Mouse (Mus musculus) right cerebral cortex, adult 2 months (tissue): Measurements from ENCODE around the gene Trim7.
"Not testable (repeated sequence)": the region's sequence is repeated elsewhere in the genome, so short reads cannot be mapped to it uniquely, and the experiment has no call there.

Source experiments
- DNase-seq, 2 experiments: peaks; one replicate each; pipeline ENCODE4 v3.0.0; 2021 to 2022; ENCODE audit warnings: low spot score in 2 of 2

Trim7 gene

DNA sequence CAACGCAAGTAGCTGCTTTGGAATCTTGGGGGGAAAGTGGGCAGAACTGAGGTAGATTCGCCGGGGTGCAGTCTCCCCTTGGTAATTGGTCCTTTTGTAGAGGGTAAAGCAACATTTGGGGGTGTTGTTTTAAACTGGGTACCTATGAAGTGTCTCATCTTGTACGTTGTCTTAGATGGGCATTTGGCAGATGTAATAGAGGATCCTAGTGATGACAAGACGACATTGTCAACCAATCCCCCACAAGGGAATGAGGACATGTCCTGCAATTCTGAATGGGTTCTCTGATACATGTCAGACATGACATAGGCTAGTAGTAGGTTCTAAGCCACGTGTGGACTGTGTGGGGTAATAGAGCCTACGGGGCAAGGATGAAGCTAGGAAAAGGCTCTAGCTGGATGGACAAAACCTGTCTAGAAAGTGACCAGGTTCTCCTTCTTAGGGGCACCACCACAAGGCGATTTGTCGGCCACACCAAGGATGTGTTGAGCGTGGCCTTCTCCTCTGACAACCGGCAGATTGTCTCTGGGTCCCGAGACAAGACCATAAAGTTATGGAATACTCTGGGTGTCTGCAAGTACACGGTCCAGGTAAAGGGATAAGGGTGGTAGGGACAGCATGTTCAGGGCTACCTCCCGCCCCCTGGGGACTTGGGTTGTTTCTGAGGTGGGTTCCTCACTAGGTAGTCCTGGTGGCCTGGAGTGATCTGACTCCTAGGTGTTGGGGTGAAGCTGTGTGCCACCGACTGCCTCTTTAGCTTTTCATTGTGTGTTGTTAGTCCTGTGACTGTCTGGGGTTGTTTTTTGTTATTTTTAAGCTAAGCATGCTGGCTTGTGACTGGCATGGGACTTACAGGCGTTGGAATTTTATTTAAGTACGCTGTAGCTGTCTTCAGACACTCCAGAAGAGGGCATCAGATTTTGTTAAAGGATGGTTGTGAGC is 23.8 kb upstream of the Trim7 start:
- DNase-seq: no peak

DNA sequence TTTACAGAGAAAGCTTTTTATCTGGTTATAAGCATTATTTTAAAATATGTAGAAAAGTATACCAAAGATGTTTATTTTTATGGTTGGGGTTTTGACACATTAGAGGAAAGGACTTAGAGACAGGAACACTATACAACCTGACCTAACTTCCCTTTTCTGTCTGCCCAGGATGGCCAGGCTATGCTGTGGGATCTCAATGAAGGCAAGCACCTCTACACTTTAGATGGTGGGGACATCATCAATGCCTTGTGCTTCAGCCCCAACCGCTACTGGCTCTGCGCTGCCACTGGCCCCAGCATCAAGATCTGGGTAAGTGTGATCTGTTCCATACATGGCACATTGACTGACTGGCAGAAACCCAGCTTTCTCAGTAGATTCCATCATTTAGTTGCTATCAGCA is 22.0 kb upstream of the Trim7 start:
- DNase-seq: no peak

GRCm38 (mm10) chr11:48804922-48805321 is 21.0 kb upstream of the Trim7 start:
- no peak for DNase-seq

GRCm38 (mm10) chr11:48806856-48807562 is 18.9 kb upstream of the Trim7 start:
- peak; percentile 47 to 54 for DNase-seq

GRCm38 (mm10) chr11:48807563-48808303 is 18.2 kb upstream of the Trim7 start:
- no peak for DNase-seq

DNA sequence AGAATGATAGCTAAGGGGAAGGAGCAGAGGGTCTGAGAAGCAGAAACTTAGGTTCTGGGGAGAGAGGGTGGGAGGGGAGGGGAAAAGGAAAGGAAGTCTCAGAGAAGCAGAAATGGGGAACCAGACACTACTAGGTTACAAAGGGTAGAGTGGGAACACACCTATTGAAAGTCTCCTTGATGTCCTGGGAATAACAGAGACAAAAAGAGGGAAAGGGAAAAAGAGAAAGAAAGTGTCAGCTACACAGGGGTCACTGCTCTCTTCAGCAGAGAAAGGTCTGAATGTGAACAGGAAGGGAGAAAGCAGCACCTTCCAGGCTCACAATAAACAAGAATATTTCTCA is 17.7 kb upstream of the Trim7 start:
- DNase-seq: no peak

DNA sequence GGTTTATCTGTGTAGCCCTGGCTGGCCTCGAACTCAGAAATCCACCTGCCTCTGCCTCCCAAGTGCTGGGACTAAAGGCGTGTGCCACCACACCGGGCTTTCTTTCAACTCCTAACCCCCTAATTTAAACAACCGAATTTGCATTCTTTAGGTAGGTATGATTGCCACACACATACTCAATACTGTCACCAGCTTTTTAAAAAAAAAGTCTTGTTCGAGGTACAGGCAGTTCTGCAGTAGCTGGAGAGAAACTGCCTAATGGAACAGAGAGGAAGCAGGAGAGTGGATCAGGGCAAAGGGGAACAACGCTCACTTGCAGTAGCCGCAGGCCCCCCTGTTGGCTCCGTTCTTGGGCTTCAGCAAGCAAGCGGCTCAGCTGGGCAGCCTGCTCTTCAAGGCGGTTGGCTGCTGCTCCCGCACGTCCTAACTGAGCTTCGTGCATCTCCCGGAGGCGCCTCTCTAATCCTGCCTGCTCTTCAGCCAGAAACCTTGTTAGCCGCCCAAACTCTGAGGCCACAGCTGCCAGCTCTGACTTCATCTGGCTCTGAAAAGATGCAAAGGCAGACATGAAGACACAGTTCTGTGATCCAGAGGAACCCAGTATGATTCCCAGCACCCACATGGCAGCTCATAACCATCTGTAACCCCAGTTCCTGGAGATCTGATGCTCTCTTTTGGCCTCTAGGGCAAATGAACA is 17.1 kb upstream of the Trim7 start:
- DNase-seq: no peak

- DNase-seq: no peak
These were observed 16.5 kb upstream of the Trim7 start for GRCm38 (mm10) chr11:48809434-48809830.

GRCm38 (mm10) chr11:48810142-48810541 is 15.8 kb upstream of the Trim7 start:
- DNase-seq: no peak

DNA sequence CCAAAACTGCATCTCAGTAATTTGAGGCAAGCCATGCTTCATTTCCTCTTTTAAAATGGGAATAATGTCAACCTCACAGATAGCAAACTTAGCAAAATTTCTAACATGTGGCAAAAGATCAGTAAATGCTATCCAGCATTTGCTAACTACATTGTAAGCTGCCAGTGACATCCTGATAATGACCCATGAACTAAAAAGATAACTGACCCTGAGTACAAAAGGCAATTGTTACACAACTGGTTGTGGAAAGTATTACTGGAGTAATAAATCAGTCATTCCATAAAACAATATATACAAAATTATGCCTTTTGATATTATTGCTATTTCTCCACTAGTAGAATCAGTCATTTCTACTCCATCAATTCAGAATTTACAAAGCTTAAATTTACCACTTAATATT is 12.2 kb upstream of the Trim7 start:
- no peak for DNase-seq

GRCm38 (mm10) chr11:48815851-48816250 is 10.1 kb upstream of the Trim7 start:
- DNase-seq: no peak

DNA sequence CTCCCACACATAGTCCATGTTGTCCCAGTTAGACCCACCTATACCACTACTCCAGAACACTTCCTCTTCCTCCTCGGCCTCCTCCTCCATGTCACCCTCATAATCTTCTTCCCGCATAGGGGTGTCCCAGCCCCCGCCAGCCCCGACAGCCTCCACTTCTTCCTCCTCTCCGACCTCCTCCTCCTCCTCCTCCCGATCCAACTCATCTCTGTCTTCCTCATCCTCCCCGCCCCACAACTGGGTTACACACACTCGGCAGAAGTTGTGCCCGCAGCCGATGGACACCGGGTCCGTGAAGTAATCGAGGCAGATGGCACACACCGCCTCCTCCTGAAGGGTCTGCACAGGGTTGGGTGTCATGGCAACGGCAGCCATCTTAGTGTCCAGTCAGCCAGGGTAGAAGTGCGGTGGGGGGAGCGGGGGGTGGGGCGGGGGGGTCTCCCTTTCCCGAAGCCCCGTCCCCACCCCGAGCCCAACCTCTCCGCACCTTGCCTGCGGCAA is 9.6 kb upstream of the Trim7 start:
- peak; percentile 35 to 45 for DNase-seq

- DNase-seq: peak; percentile 98 to 99
These were observed 8.9 kb upstream of the Trim7 start, which contains the start of gene Trim41 for GRCm38 (mm10) chr11:48816800-48817665. Gene Trim41, minus strand, starts transcription at chr11:48817353.

- DNase-seq: no peak
These were observed 8.1 kb upstream of the Trim7 start for GRCm38 (mm10) chr11:48817794-48818193.

DNA sequence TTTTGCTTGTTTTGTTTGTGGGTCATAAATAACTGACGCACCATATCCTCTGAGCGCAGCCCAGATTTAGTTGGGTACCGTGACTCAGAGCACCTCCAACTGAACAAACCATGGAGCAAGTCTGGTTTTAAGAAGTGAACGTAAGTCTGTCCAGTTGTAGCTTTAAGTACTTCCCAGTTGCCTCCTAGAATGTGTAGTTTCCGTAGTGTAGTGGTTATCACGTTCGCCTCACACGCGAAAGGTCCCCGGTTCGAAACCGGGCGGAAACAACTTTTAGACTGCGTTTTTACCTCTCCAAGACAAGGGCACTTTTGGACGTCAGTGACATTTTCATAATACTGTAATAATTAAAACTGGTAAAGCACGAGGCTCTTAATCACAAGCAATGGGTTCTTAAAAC is 7.6 kb upstream of the Trim7 start:
- DNase-seq: peak; percentile 92 to 96

DNA sequence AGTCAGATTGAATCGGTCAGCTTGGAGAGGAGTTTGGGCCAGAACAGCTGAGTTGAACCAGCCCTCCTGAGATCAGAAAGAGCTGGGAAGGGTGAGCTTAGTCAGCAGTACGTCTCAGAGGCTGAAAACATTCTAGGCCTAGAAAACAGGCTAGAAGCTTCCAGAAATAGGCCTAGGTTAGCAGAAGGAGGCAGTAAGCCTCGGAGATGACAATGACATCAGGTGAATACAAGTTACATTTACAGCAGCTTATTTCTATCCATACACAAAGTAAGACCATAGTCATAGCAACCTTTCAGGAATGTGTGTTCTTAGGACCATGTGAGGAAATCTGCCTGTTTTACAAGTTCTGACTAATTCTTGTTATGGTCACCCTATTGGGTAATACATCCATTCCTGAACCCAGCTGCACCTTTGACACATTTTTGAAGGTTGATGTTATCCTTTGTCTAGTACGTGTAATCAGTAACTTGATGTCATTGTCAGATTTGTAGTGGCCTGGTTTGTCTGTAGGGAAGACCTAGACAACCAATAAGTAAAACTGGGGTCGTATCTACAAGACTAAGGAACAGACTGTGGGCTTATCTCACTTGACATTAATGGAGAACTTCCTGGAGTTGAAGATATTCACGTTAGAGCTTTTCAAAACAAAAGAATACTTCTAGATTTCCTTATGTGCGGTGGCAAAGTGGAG is 6.2 kb upstream of the Trim7 start:
- DNase-seq: no peak

DNA sequence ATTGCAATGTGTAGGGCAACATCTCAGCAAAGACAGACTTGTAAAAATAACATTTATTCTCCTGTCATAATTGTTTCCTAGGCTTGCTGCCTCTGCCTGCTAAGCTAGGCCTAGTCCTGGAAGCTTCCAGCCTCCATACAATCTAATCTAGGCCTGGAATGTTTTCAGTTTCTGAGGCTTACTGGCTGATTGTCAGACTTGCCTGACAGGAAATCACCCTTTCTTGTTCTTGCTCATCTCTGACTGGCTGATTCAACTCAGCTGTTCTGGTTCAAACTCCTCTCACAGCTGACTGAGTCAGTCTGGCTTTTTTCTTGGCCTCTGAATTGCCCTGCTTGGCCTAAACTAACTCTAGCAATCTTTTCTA is 5.6 kb upstream of the Trim7 start:
- DNase-seq: no peak

DNA sequence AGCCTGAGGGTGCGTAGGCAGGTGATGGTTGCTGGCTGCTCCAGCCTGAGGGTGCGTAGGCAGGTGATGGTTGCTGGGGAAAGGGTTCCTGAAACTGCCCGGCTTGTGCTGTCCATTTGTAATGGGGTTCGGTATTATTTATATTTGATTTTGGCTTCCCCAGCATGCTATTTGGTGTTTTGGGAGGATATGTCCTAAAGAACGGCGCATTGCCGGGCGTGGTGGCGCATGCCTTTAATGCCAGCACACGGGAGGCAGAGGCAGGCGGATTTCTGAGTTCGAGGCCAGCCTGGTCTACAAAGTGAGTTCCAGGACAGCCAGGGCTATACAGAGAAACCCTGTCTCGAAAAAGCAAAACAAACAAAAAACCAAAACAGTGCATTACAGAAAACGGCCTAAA is 4.6 kb upstream of the Trim7 start:
- not testable (repeated sequence) for DNase-seq

DNA sequence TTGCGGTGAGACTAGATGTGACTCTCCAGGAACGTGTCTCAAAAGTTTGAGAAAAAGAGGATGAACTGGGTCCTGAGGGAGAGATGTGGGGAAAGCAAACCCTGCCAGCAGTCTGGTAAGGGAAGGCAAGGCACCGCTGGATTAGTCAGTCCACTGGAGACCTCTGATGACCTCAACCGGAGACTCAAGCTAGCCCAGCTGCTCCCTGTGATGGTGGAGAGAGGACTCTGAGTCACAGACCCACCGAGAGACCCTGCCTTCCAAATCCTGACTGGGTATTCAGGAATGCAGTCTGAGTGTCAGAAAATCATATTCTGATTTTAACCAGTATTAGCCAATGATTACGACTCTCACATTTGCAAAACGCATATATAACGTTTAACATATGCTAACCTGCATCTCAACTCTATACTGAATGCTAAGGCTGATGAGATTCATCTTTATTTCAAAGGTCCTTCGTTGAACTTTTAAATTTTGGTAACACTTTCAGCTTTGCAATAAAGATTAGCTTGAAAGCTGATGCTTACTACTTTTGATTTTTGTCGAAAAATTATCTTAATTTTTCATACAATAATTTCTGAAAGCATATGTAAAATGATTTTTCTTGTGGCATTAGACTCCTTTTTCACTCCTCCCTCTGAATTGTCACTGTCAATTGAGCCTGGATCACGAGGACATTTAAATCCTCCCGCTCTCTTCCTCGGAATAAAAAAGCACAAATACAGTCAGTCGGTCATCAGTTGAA is 3.0 kb upstream of the Trim7 start:
- no peak for DNase-seq
